Mouse (Mus musculus) lung, embryonic 16.5 days (tissue): Measurements from ENCODE around the gene Uchl3. TPM values are rescaled to one million over a fixed set of nuclear protein-coding genes. Genes with fewer than 3 reads are reported as not detected.

ENCODE experiments used
- ATAC-seq: fragments of 200-750 bp; cut with Nextera tagmentation; 2 replicates; pipeline ENCODE4 v1.8.0; 2017; ENCODE audit warnings: low read depth, mild to moderate bottlenecking, moderate library complexity
- H3K27ac ChIP-seq: fragments of 300-500 bp; sonication (generic); 2 replicates; pipeline ENCODE4 v1.5.1; 2014; ENCODE audit warnings: mild to moderate bottlenecking, control low read depth, low read length
- H3K27me3 ChIP-seq: fragments of 300-500 bp; sonication (generic); 2 replicates; pipeline ENCODE4 v1.6.1; 2014; ENCODE audit warnings: low read depth, low read length, mixed read lengths; ENCODE audit not compliant: control insufficient read depth, insufficient read depth
- H3K36me3 ChIP-seq: fragments of 300-500 bp; sonication (generic); 2 replicates; pipeline ENCODE4 v1.6.1; 2014; ENCODE audit warnings: low read length; ENCODE audit not compliant: control insufficient read depth, insufficient read depth
- H3K4me1 ChIP-seq: fragments of 300-500 bp; sonication (generic); replicated peaks from 2 replicates; pipeline ENCODE4 v1.6.1; 2014; ENCODE audit warnings: low read length, mixed read lengths; ENCODE audit not compliant: control insufficient read depth, insufficient read depth
- H3K4me2 ChIP-seq: fragments of 300-500 bp; sonication (generic); 2 replicates; pipeline ENCODE4 v1.6.1; 2014; ENCODE audit warnings: low read depth, low read length, control low read depth
- H3K4me3 ChIP-seq: fragments of 300-500 bp; sonication (generic); 2 replicates; pipeline ENCODE4 v1.5.1; 2014; ENCODE audit warnings: mild to moderate bottlenecking, low read length, control low read depth
- H3K9ac ChIP-seq: fragments of 300-500 bp; sonication (generic); 2 replicates; pipeline ENCODE4 v1.6.1; 2014; ENCODE audit warnings: low read length, control low read depth
- H3K9me3 ChIP-seq: fragments of 300-500 bp; sonication (generic); 2 replicates; pipeline ENCODE4 v1.6.1; 2016; ENCODE audit warnings: low read length; ENCODE audit not compliant: control insufficient read depth
- WGBS: fragments of 180-500 bp; shearing (Covaris S2); extraction: QIAGEN DNeasy Blood & Tissue Kit; methylation state at CpG from one replicate; pipeline ENCODE4 v1.1.7; 2014; 5-methylcytosine and 5-hydroxymethylcytosine counted together
- polyA plus RNA-seq: library from polyadenylated mRNA; unstranded; fragments of >200 nt; fragmentation: Nextera tagmentation; extraction: Ambion mirVana; gene quantifications from 2 replicates; pipeline ENCODE4 v1.2.1, GENCODE M21; 2015

The Uchl3 gene
- polyA plus RNA-seq, result 94.6 and 98.5 TPM in 2 replicates

GRCm38 (mm10) chr14:101653581-101654525, at the start of gene Uchl3:
Uchl3 (plus strand) TSS chr14:101653967.
- no peaks in the 10 kb centered on the region for H3K27me3 ChIP-seq
- peak; percentile 92 for ATAC-seq
- WGBS, result under 1% methylated on average over 63 of the region's 81 CpGs
- peak within 1 kb of the TSS; percentile 65 for H3K27ac ChIP-seq
- H3K4me1 ChIP-seq, result peaks cover 3% of the 10 kb centered on the region
- H3K4me2 ChIP-seq, result peak within 1 kb of the TSS; percentile 93
- no peaks in the 10 kb centered on the region; the same call in 1 of the 2 replicates for H3K36me3 ChIP-seq
- peak within 1 kb of the TSS; percentile 93 for H3K9ac ChIP-seq
- no peaks in the 10 kb centered on the region for H3K9me3 ChIP-seq
- H3K4me3 ChIP-seq, result peak within 1 kb of the TSS; percentile 99

GRCm38 (mm10) chr14:101605843-101606242, 47.9 kb upstream of the Uchl3 start:
- 53% methylated on average over 2 of the region's 2 CpGs for WGBS
- no peak overlapping the region for H3K9ac ChIP-seq
- no peak for ATAC-seq
- H3K27ac ChIP-seq, result no peak overlapping the region
- H3K4me2 ChIP-seq, result no peak overlapping the region
- H3K36me3 ChIP-seq, result no peaks in the 10 kb centered on the region
- H3K27me3 ChIP-seq, result no peaks in the 10 kb centered on the region
- H3K9me3 ChIP-seq, result no peaks in the 10 kb centered on the region
- 0 out of 2 replicates have a peak, but pooled peaks cover 4% of the 10 kb centered on the region for H3K4me1 ChIP-seq
- no peak overlapping the region for H3K4me3 ChIP-seq

- peak overlapping the region; percentile 99 for H3K4me2 ChIP-seq
- H3K9ac ChIP-seq, result peak overlapping the region; percentile 78
- ATAC-seq, result peak; percentile 37
- WGBS, result under 1% methylated on average over 62 of the region's 62 CpGs
- H3K4me3 ChIP-seq, result peak overlapping the region; percentile 83
- 0 out of 2 replicates have a peak, but pooled peaks cover 4% of the 10 kb centered on the region for H3K4me1 ChIP-seq
- H3K9me3 ChIP-seq, result no peaks in the 10 kb centered on the region
- H3K27me3 ChIP-seq, result no peaks in the 10 kb centered on the region
- H3K36me3 ChIP-seq, result no peaks in the 10 kb centered on the region
- peak overlapping the region; percentile 58; the same call in 1 of the 2 replicates for H3K27ac ChIP-seq
Measured at GRCm38 (mm10) chr14:101607631-101608518, 45.9 kb upstream of the Uchl3 start.

- peak; percentile 94 for ATAC-seq
- WGBS, result under 1% methylated on average over 62 of the region's 62 CpGs
- H3K4me1 ChIP-seq, result 0 out of 2 replicates have a peak, but pooled peaks cover 4% of the 10 kb centered on the region
- H3K4me3 ChIP-seq, result peak within 1 kb of the TSS; percentile 83
- no peaks in the 10 kb centered on the region for H3K27me3 ChIP-seq
- H3K9me3 ChIP-seq, result no peaks in the 10 kb centered on the region
- peak within 1 kb of the TSS; percentile 58 for H3K27ac ChIP-seq
- H3K36me3 ChIP-seq, result no peaks in the 10 kb centered on the region
- peak within 1 kb of the TSS; percentile 78 for H3K9ac ChIP-seq
- peak within 1 kb of the TSS; percentile 99 for H3K4me2 ChIP-seq
Measured at GRCm38 (mm10) chr14:101608519-101609368, 45.0 kb upstream of the Uchl3 start, which contains the start of gene Tbc1d4. Tbc1d4 (minus strand) TSS chr14:101609191.

GRCm38 (mm10) chr14:101610701-101611100, 43.1 kb upstream of the Uchl3 start:
- H3K4me2 ChIP-seq, result no peak overlapping the region
- no peak for ATAC-seq
- H3K4me3 ChIP-seq, result no peak overlapping the region
- H3K36me3 ChIP-seq, result no peaks in the 10 kb centered on the region
- no peaks in the 10 kb centered on the region for H3K9me3 ChIP-seq
- H3K27ac ChIP-seq, result no peak overlapping the region
- H3K9ac ChIP-seq, result no peak overlapping the region
- WGBS, result 65% methylated on average over 10 of the region's 10 CpGs
- H3K27me3 ChIP-seq, result no peaks in the 10 kb centered on the region
- 0 out of 2 replicates have a peak, but pooled peaks cover 4% of the 10 kb centered on the region for H3K4me1 ChIP-seq

GRCm38 (mm10) chr14:101613206-101613605, 40.6 kb upstream of the Uchl3 start:
- Histone ChIP-seq H3K27me3 (no peaks in the 10 kb centered on the region), H3K4me2 (no peak overlapping the region), H3K4me1 (no peaks in the 10 kb centered on the region), H3K4me3 (no peak overlapping the region), H3K27ac (no peak overlapping the region), H3K9me3 (no peaks in the 10 kb centered on the region), H3K36me3 (no peaks in the 10 kb centered on the region), H3K9ac (no peak overlapping the region)
- 58% methylated on average over 1 of the region's 1 CpGs for WGBS
- ATAC-seq, result no peak

GRCm38 (mm10) chr14:101616178-101616577, 37.6 kb upstream of the Uchl3 start:
- Histone ChIP-seq H3K9me3 (no peaks in the 10 kb centered on the region), H3K4me2 (no peak overlapping the region), H3K27ac (no peak overlapping the region), H3K9ac (no peak overlapping the region), H3K27me3 (no peaks in the 10 kb centered on the region), H3K36me3 (no peaks in the 10 kb centered on the region), H3K4me1 (no peaks in the 10 kb centered on the region), H3K4me3 (no peak overlapping the region)
- 51% methylated on average over 9 of the region's 9 CpGs for WGBS
- ATAC-seq, result no peak

GRCm38 (mm10) chr14:101617680-101618079, 36.1 kb upstream of the Uchl3 start:
- Histone ChIP-seq H3K27ac (no peak overlapping the region), H3K9me3 (no peaks in the 10 kb centered on the region), H3K36me3 (no peaks in the 10 kb centered on the region), H3K4me2 (no peak overlapping the region), H3K9ac (no peak overlapping the region), H3K27me3 (no peaks in the 10 kb centered on the region), H3K4me1 (no peaks in the 10 kb centered on the region), H3K4me3 (no peak overlapping the region)
- no peak for ATAC-seq
- WGBS, result 89% methylated on average over 5 of the region's 5 CpGs
